Comparison of ENCODE assay signal across 31 mouse cellular contexts in the genomic region with DNA sequence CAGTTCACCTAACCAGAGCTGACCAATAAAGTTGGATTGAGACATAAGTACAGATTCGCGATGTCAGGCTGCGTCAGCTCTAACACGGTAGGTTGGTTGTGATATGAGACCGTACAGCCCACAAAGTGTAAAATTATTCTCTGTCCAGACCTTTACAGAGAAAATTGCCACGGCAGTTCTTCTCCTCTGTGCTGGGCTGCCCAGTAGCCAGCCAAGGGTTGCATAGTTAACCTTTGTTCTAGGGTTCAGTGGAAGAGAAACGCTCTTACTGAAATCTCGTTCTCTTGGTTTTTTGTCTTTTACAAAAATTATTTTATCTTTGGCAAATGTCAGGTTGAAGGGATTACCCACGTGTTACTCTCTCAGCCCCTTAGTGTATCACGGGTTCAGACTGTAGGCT. TPM values are rescaled to one million over a fixed set of nuclear protein-coding genes. Genes with fewer than 3 reads are reported as not detected.
"Had no signal": no experiment of that assay in that cellular context is flagged by ENCODE, and none has a peak within 500 bp of the region (broad histone marks: within the 10 kb centered on the region; RNA-seq: fewer than 3 reads in every experiment).

No protein-coding gene starts in this region.

- H3K9ac ChIP-seq: heart, embryonic 12.5 days; hindbrain, embryonic 12.5 days; hindbrain, embryonic 14.5 days; intestine, embryonic 15.5 days; limb, embryonic 12.5 days; liver, embryonic 13.5 days; liver, embryonic 15.5 days had no signal

- DNase-seq: gastrocnemius, adult 2 months; gastrocnemius, postnatal 10 days; gastrocnemius, postnatal 25 days; heart, adult 2 months; heart, postnatal 10 days; heart, postnatal 4 days; kidney, postnatal 25 days; kidney, postnatal 4 days; liver; liver, embryonic 13.5 days had no signal

- H3K4me2 ChIP-seq: heart, embryonic 12.5 days; hindbrain, embryonic 12.5 days; hindbrain, embryonic 14.5 days; intestine, embryonic 15.5 days; limb, embryonic 12.5 days; liver, embryonic 13.5 days; liver, embryonic 15.5 days had no signal

- H3K4me3 ChIP-seq: gastrocnemius, adult 2 months; heart, adult 2 months; heart, embryonic 10.5 days; heart, embryonic 12.5 days; hindbrain, embryonic 10.5 days; hindbrain, embryonic 12.5 days; intestine, embryonic 15.5 days; layer of hippocampus, adult 2 months; left cerebral cortex, adult 2 months; limb, embryonic 10.5 days; limb, embryonic 12.5 days; liver, embryonic 13.5 days; liver, embryonic 15.5 days had no signal

- H3K27me3 ChIP-seq: heart, embryonic 12.5 days; hindbrain, embryonic 12.5 days; intestine, embryonic 15.5 days; limb, embryonic 12.5 days had no signal

- H3K9me3 ChIP-seq: heart, embryonic 10.5 days; heart, embryonic 12.5 days; hindbrain, embryonic 10.5 days; hindbrain, embryonic 12.5 days; intestine, embryonic 15.5 days; limb, embryonic 10.5 days; limb, embryonic 12.5 days; liver, embryonic 13.5 days; liver, embryonic 15.5 days had no signal

- H3K36me3 ChIP-seq: heart, embryonic 12.5 days; liver, embryonic 13.5 days; liver, embryonic 15.5 days had no signal

- H3K27ac ChIP-seq: gastrocnemius, adult 2 months; heart, adult 2 months; heart, embryonic 10.5 days; hindbrain, embryonic 10.5 days; hindbrain, embryonic 12.5 days; hindbrain, embryonic 14.5 days; kidney, postnatal 0 days; layer of hippocampus, adult 2 months; left cerebral cortex, adult 2 months; limb, embryonic 10.5 days; limb, embryonic 12.5 days; liver, embryonic 13.5 days; liver, embryonic 15.5 days had no signal

- ATAC-seq: forebrain, embryonic 16.5 days; hindbrain, embryonic 16.5 days; inflammation-experienced regulatory T-cells, adult 6 months; intestine, embryonic 15.5 days had no signal

- H3K4me1 ChIP-seq: limb, embryonic 10.5 days; limb, embryonic 12.5 days; liver, embryonic 13.5 days had no signal

RNA-seq across cellular contexts. Expression of a gene that starts 9.8 kb away (rescaled TPM):
- total RNA-seq: gastrocnemius, adult 2 months; gastrocnemius, postnatal 10 days; gastrocnemius, postnatal 25 days; gastrocnemius, postnatal 4 days; granulocyte monocyte progenitor cell, adult 5-6 weeks; heart, adult 2 months; heart, postnatal 10 days; heart, postnatal 25 days; heart, postnatal 4 days had no signal
- polyA plus RNA-seq: heart, adult 2 months; heart, embryonic 12.5 days; heart, embryonic 14.5 days; heart, embryonic 16.5 days; hindbrain, embryonic 14.5 days; hindbrain, embryonic 16.5 days; inflammation-experienced regulatory T-cells, adult 6 months; kidney, postnatal 0 days; liver, embryonic 13.5 days; liver, embryonic 15.5 days had no signal

RNA-seq across cellular contexts. Expression of a gene that starts 11.7 kb away (rescaled TPM):
- total RNA-seq: gastrocnemius, adult 2 months; gastrocnemius, postnatal 25 days; granulocyte monocyte progenitor cell, adult 5-6 weeks; heart, adult 2 months; heart, postnatal 25 days; heart, postnatal 4 days had no signal

RNA-seq across cellular contexts. Expression of a gene that starts 38.3 kb away (rescaled TPM):
- total RNA-seq: gastrocnemius, adult 2 months; gastrocnemius, postnatal 10 days; gastrocnemius, postnatal 25 days; gastrocnemius, postnatal 4 days; granulocyte monocyte progenitor cell, adult 5-6 weeks; heart, adult 2 months; heart, postnatal 10 days; heart, postnatal 25 days; heart, postnatal 4 days had no signal
- polyA plus RNA-seq: forebrain, embryonic 16.5 days; heart, adult 2 months; heart, embryonic 10.5 days; heart, embryonic 12.5 days; heart, embryonic 14.5 days; hindbrain, embryonic 10.5 days; hindbrain, embryonic 12.5 days; inflammation-experienced regulatory T-cells, adult 6 months; intestine, embryonic 15.5 days; kidney, embryonic 14.5 days; kidney, postnatal 0 days; limb, embryonic 10.5 days; limb, embryonic 12.5 days; liver, embryonic 13.5 days; liver, embryonic 15.5 days had no signal
